Mouse (Mus musculus) kidney, postnatal 0 days (tissue): Measurements from ENCODE around the gene Prpf19. TPM values are rescaled to one million over a fixed set of nuclear protein-coding genes. Genes with fewer than 3 reads are reported as not detected.

Experiments
- ATAC-seq: fragments of 200-750 bp; cut with Nextera tagmentation; replicated peaks from 2 replicates; pipeline ENCODE4 v1.8.0; 2017; ENCODE audit warnings: low read depth, moderate number of reproducible peaks, moderate TSS enrichment, moderate library complexity; ENCODE audit not compliant: low FRiP score
- DNase-seq: peaks from one replicate; pipeline ENCODE4 v3.0.0-alpha.2; 2016; ENCODE audit warnings: low spot score
- H3K27ac ChIP-seq: fragments of 300-500 bp; sonication (generic); 2 replicates; pipeline ENCODE4 v1.5.1; 2014; ENCODE audit warnings: mild to moderate bottlenecking
- H3K27me3 ChIP-seq: fragments of 300-500 bp; sonication (generic); 2 replicates; pipeline ENCODE4 v1.6.1; 2014; ENCODE audit warnings: low read length, mixed read lengths; ENCODE audit not compliant: insufficient read depth
- H3K36me3 ChIP-seq: fragments of 300-500 bp; sonication (generic); 2 replicates; pipeline ENCODE4 v1.6.1; 2014; ENCODE audit warnings: low read length, mixed read lengths; ENCODE audit not compliant: insufficient read depth
- H3K4me1 ChIP-seq: fragments of 300-500 bp; sonication (generic); replicated peaks from 2 replicates; pipeline ENCODE4 v1.6.1; 2014; ENCODE audit warnings: antibody characterized with exemption, low read length, mixed read lengths; ENCODE audit not compliant: insufficient read depth
- H3K4me2 ChIP-seq: fragments of 300-500 bp; sonication (generic); 2 replicates; pipeline ENCODE4 v1.6.1; 2014; ENCODE audit warnings: mild to moderate bottlenecking, low read length, moderate library complexity, mixed read lengths
- H3K4me3 ChIP-seq: fragments of 300-500 bp; sonication (generic); replicated peaks from 2 replicates; pipeline ENCODE4 v1.5.1; 2014; ENCODE audit warnings: low read depth, low read length
- H3K9ac ChIP-seq: fragments of 300-500 bp; sonication (generic); 2 replicates; pipeline ENCODE4 v1.6.1; 2014; ENCODE audit warnings: low read depth, low read length
- H3K9me3 ChIP-seq: fragments of 300-500 bp; sonication (generic); replicated peaks from 2 replicates; pipeline ENCODE4 v1.6.1; 2016; ENCODE audit warnings: low read length, inconsistent platforms, mixed read lengths
- CTCF ChIP-seq: IDR thresholded peaks from 2 replicates; pipeline ENCODE4 v1.5.1; 2016; ENCODE audit warnings: antibody characterized with exemption, low read depth, mild to moderate bottlenecking, moderate library complexity
- WGBS: fragments of 180-500 bp; shearing (Covaris S2); extraction: QIAGEN DNeasy Blood & Tissue Kit; methylation state at CpG from one replicate; pipeline ENCODE4 v1.1.7; 2014; 5-methylcytosine and 5-hydroxymethylcytosine counted together
- polyA plus RNA-seq: library from polyadenylated mRNA; unstranded; fragments of >200 nt; fragmentation: Nextera tagmentation; extraction: Ambion mirVana; gene quantifications from 2 replicates; pipeline ENCODE4 v1.2.1, GENCODE M21; 2015

Prpf19 gene
- polyA plus RNA-seq, 1 experiment from 2014 or later, result 35.2 TPM

DNA sequence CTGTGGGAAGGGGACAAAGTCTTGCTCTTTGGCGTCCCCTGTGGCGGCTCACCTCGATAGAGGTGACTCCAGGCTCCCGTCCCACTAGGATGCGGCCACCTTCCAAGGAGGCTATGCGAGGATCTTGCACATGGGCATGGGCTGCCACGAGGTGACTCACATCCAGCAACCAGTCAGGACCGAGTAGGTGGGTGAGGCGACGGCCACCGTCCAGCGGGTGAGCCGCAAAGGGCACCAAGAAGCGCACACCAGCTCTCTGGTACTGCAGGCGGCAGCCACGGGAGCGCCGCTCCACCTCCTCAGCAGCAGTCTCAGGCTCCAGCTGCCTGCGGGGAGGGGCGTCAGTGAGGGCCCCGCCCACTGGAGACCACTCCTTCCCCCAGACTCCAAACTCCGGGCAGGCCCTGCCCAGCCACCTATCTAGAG lies 34.9 kb upstream of the Prpf19 start:
- 49% methylated on average over 22 of the region's 22 CpGs for WGBS
- Histone ChIP-seq H3K9me3 (no peaks in the 10 kb centered on the region), H3K4me3 (no peak overlapping the region), H3K4me2 (no peak overlapping the region), H3K36me3 (peaks cover 60% of the 10 kb centered on the region), H3K9ac (no peak overlapping the region), H3K27me3 (no peaks in the 10 kb centered on the region), H3K4me1 (no peaks in the 10 kb centered on the region), H3K27ac (no peak overlapping the region)
- TF ChIP-seq CTCF, result peak; percentile 27; the same call in 1 of the 2 replicates
- ATAC-seq (0 out of 2 replicates have a peak, but pooled peaks have one; percentile 26), DNase-seq (no peak)

DNA sequence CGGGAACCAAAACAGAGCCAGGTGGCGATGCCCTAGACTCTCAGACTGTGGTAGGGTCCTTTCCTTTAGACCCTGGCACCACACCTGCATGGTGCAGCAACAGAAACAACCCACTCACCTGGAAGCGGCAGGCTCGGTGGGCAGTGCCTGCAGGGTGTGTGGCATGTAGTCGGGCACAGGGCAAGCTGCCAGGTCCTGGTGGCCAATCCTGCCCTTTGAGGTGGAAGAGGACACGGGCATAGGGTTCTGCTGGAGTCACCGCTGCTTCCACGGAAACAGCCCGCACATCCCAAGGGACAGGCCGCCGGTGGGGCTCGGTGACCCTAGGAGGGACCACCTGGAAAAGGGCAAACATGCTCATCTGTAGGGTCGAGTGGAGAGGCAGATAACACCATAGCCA lies 28.7 kb upstream of the Prpf19 start:
- ATAC-seq (no peak), DNase-seq (no peak)
- Histone ChIP-seq H3K36me3 (peaks cover 39% of the 10 kb centered on the region), H3K4me3 (no peak overlapping the region), H3K9ac (no peak overlapping the region), H3K4me1 (peaks cover 14% of the 10 kb centered on the region), H3K9me3 (no peaks in the 10 kb centered on the region), H3K27ac (no peak overlapping the region), H3K27me3 (no peaks in the 10 kb centered on the region), H3K4me2 (no peak overlapping the region)
- no peak for TF ChIP-seq CTCF
- WGBS, result 89% methylated on average over 13 of the region's 13 CpGs

DNA sequence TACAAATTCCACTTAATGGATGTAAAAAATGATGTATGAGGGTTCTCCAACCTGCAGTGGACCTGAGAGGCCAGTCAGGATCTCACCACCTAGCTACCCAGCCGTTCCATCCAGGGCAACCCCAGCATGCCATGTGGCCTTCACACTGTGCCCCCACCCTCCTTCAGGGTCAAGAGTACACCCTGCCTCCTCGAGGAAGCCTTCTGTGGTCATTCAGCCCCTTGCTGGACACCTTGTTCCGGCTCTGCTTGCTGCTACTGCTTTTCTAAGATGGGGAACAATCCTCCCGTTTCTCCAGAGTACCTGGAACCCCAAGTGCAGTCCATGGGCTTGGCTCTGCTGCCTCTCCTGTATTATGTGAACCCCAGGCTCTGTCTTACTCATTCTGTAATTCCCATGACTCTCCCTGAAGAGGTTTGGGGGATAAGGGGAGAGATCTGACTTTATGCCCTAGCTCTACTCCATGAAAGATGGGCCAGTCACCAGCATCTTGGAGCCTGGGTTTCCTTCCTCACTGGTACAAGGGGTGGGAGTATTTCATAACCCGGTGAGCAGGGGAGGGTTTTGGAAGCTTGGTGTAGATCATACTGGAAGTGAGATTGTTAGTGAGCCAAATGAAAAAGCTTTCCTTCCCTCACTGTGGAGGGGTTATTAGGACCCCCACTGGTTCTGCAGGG lies 26.9 kb upstream of the Prpf19 start:
- peaks cover 34% of the 10 kb centered on the region for H3K36me3 ChIP-seq
- no peaks in the 10 kb centered on the region for H3K27me3 ChIP-seq
- DNase-seq (peak; percentile 40), ATAC-seq (no peak)
- peak overlapping the region; percentile 68 for H3K4me3 ChIP-seq
- TF ChIP-seq CTCF, result no peak
- no peaks in the 10 kb centered on the region for H3K9me3 ChIP-seq
- WGBS, result 11% methylated on average over 5 of the region's 5 CpGs
- peak overlapping the region; percentile 74 for H3K9ac ChIP-seq
- peaks cover 14% of the 10 kb centered on the region for H3K4me1 ChIP-seq
- H3K27ac ChIP-seq, result no peak overlapping the region
- H3K4me2 ChIP-seq, result peak overlapping the region; percentile 77

DNA sequence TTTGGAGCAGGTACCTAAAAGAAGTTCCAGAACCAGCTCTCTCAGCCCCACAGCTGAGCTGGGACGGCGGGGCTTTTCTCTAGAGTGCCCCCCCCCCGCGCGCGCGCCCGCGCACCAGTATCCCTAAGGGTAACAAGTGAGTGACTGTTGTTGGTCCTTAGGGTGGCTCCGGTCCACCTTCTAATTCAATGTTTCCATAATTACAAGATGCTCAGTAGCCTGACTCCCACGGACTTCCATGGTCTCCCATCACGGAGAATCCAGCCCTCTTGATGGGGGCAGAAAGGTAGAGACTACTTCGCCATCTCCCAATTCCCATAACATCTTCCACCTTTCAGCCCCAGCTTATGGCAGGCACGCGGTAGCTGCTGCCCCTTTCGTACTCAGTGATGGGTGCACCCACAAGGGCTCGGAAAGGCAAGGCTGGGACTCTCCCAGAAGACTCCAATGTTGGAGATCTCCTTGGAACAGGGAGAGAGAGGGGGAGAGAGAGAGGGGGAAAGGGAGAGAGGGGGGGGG lies 26.3 kb upstream of the Prpf19 start:
- Histone ChIP-seq H3K4me3 (peak overlapping the region; percentile 68), H3K4me2 (peak overlapping the region; percentile 77), H3K27ac (no peak overlapping the region), H3K27me3 (no peaks in the 10 kb centered on the region), H3K36me3 (peaks cover 36% of the 10 kb centered on the region), H3K9ac (peak overlapping the region; percentile 74), H3K4me1 (peaks cover 14% of the 10 kb centered on the region), H3K9me3 (no peaks in the 10 kb centered on the region)
- WGBS, result under 1% methylated on average over 17 of the region's 17 CpGs
- DNase-seq, result peak; percentile 14
- no peak for TF ChIP-seq CTCF
- no peak for ATAC-seq

DNA sequence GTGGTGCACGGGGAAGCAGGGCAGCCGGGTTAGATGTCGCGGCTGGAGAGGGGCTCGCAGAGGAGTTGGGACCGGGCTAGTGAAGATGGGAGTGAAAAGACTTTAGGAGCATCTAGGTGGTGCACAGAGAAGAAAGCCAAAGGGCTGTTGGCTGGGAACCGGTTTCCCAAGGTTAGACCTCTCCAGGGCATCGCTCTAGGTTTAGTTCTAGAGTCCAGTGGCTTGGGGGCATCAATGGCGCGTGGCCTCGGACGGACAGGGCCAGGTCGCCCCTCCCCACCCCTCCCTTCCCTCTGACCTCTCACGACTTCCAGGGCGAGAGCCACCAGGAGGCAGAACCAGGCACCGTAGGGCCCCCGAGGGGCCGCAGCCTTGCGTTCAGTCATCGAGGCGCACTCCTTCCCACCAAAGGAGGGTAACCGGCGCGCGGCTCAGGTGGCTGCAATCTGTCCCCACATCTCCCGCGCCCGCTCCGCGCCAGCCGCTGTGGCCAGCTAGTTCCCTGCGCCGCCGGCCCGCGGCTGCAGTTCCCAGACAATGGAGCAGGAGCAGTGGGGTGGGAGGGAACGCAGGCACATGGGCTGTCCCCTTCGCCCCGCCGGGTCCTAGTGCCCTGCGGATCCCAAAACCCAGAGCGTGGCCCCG lies 25.7 kb upstream of the Prpf19 start:
- no peaks in the 10 kb centered on the region for H3K9me3 ChIP-seq
- peaks cover 14% of the 10 kb centered on the region for H3K4me1 ChIP-seq
- ATAC-seq (peak; percentile 84), DNase-seq (peak; percentile 91)
- H3K4me3 ChIP-seq, result peak overlapping the region; percentile 68
- peak overlapping the region; percentile 74; the same call in 1 of the 2 replicates for H3K27ac ChIP-seq
- peak overlapping the region; percentile 74 for H3K9ac ChIP-seq
- peak overlapping the region; percentile 77 for H3K4me2 ChIP-seq
- H3K36me3 ChIP-seq, result peaks cover 43% of the 10 kb centered on the region
- peak; percentile 36 for TF ChIP-seq CTCF
- no peaks in the 10 kb centered on the region for H3K27me3 ChIP-seq
- under 1% methylated on average over 39 of the region's 43 CpGs for WGBS

DNA sequence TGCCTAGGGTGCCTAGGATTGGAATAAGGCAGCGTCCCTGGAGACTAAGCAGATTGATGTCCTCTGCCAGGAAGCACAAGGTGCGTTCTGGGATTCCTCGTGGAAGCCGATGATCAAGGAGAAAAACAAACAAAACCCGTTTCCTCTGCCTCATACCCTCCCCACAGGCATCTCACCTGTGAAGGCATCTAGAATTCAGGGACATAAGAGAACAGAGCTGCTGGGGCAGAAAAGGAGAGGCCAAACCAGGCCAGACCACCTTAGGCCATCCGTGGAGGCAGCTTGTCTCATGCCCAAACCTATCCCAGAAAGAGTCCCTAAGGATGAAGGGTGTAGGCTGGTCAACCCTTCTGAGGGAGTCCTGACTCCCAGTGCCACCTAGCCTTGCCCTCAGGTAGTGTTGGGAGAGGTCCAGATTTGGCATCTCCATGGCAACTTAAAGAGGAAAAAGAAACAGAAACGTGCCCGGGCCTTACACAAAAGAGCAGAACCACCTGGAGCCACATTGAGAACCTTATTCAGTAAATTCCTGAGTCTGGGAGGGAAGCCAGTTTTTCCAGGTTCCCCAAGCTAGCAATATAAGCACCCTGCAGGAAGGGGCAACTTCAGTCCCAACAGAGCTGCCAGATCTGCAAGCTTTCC lies 25.0 kb upstream of the Prpf19 start, which contains the start of gene Tmem132a:
Gene Tmem132a (minus strand): TSS at position 55 of the 642 bp plus-strand sequence.
- TF ChIP-seq CTCF, result no peak; the same call in 1 of the 2 replicates
- H3K4me2 ChIP-seq, result peak within 1 kb of the TSS; percentile 77
- DNase-seq (peak; percentile 5), ATAC-seq (no peak; the same call in 1 of the 2 replicates)
- H3K27ac ChIP-seq, result peak within 1 kb of the TSS; percentile 74; the same call in 1 of the 2 replicates
- WGBS, result 4% methylated on average over 8 of the region's 8 CpGs
- peaks cover 14% of the 10 kb centered on the region for H3K4me1 ChIP-seq
- no peaks in the 10 kb centered on the region for H3K9me3 ChIP-seq
- H3K36me3 ChIP-seq, result peaks cover 41% of the 10 kb centered on the region
- no peaks in the 10 kb centered on the region for H3K27me3 ChIP-seq
- H3K4me3 ChIP-seq, result peak within 1 kb of the TSS; percentile 68
- H3K9ac ChIP-seq, result peak within 1 kb of the TSS; percentile 74
